Mouse (Mus musculus) liver, postnatal 0 days (tissue): ENCODE measurements around the gene Arpc3. TPM values are rescaled to one million over a fixed set of nuclear protein-coding genes. Genes with fewer than 3 reads are reported as not detected.

Experiments used
- ATAC-seq: fragments of 200-750 bp; cut with Nextera tagmentation; 2 replicates; pipeline ENCODE4 v1.8.0; 2017; ENCODE audit warnings: mild to moderate bottlenecking, moderate library complexity
- DNase-seq: peaks from one replicate; pipeline ENCODE4 v3.0.0-alpha.2; 2016
- H3K27ac ChIP-seq: fragments of 300-500 bp; sonication (generic); 2 replicates; pipeline ENCODE4 v1.5.1; 2014; ENCODE audit warnings: antibody characterized with exemption, moderate library complexity, mild to moderate bottlenecking, low read depth
- H3K27me3 ChIP-seq: fragments of 300-500 bp; sonication (generic); 2 replicates; pipeline ENCODE4 v1.6.1; 2014; ENCODE audit warnings: low read length, control low read depth, mixed read lengths; ENCODE audit not compliant: insufficient read depth
- H3K36me3 ChIP-seq: fragments of 300-500 bp; sonication (generic); replicated peaks from 2 replicates; pipeline ENCODE4 v1.6.1; 2014; ENCODE audit warnings: mild to moderate bottlenecking, control low read depth, low read length, moderate library complexity, mixed read lengths; ENCODE audit not compliant: insufficient read depth
- H3K4me1 ChIP-seq: fragments of 300-500 bp; sonication (generic); 2 replicates; pipeline ENCODE4 v1.6.1; 2014; ENCODE audit warnings: antibody characterized with exemption, mild to moderate bottlenecking, control low read depth; ENCODE audit not compliant: insufficient read depth
- H3K4me2 ChIP-seq: fragments of 300-500 bp; sonication (generic); 2 replicates; pipeline ENCODE4 v1.6.1; 2014; ENCODE audit warnings: low read depth, mild to moderate bottlenecking, low read length, moderate library complexity, mixed read lengths
- H3K4me3 ChIP-seq: fragments of 300-500 bp; sonication (generic); 2 replicates; pipeline ENCODE4 v1.5.1; 2014; ENCODE audit warnings: low read depth, low read length
- H3K9ac ChIP-seq: fragments of 300-500 bp; sonication (generic); replicated peaks from 2 replicates; pipeline ENCODE4 v1.6.1; 2014; ENCODE audit warnings: mild to moderate bottlenecking, moderate library complexity
- H3K9me3 ChIP-seq: fragments of 300-500 bp; sonication (generic); 2 replicates; pipeline ENCODE4 v1.6.1; 2016; ENCODE audit warnings: mild to moderate bottlenecking, control low read depth, low read length, mixed read lengths
- CTCF ChIP-seq: sonication (generic); IDR thresholded peaks from 2 replicates; pipeline ENCODE4 v1.5.1; 2016; ENCODE audit warnings: antibody characterized with exemption, low read depth
- EP300 ChIP-seq: IDR thresholded peaks from 2 replicates; pipeline ENCODE4 v1.6.1; 2016; ENCODE audit warnings: antibody characterized with exemption, low read depth, mild to moderate bottlenecking
- WGBS: fragments of 180-500 bp; shearing (Covaris S2); extraction: QIAGEN DNeasy Blood & Tissue Kit; methylation state at CpG from one replicate; pipeline ENCODE4 v1.1.7; 2014; ENCODE audit not compliant: insufficient replicate concordance; 5-methylcytosine and 5-hydroxymethylcytosine counted together
- polyA plus RNA-seq: library from polyadenylated mRNA; unstranded; fragments of >200 nt; fragmentation: Nextera tagmentation; extraction: Ambion mirVana; gene quantifications from 2 replicates; pipeline ENCODE4 v1.2.1, GENCODE M21; 2015

Arpc3 gene
- polyA plus RNA-seq, 1 experiment from 2014 or later: 79.7 TPM

DNA sequence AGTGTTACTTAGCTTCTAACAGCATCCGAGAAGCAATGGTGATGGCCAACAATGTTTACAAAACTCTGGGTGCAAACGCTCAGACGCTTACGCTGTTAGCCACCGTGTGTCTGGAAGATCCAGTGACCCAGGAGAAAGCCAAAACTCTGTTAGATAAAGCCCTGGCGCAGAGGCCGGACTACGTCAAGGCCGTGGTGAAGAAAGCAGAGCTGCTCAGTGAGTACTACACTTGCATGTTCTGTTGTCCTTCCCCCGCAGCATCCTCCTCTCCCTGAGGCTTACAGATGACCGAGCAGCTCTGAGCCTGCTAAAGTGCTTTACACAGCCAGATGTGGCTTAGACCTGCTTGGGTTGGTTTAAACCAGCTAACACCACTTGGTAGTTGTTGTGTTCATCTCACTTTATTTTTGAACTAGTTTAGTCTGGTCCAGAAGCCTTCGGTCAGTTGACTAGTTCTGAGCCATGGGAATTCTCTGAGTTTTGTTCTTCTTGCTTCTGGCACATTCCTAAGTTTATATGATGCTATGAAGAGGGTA is 48.5 kb downstream of the Arpc3 start:
- no peak overlapping the region for H3K27ac ChIP-seq

DNA sequence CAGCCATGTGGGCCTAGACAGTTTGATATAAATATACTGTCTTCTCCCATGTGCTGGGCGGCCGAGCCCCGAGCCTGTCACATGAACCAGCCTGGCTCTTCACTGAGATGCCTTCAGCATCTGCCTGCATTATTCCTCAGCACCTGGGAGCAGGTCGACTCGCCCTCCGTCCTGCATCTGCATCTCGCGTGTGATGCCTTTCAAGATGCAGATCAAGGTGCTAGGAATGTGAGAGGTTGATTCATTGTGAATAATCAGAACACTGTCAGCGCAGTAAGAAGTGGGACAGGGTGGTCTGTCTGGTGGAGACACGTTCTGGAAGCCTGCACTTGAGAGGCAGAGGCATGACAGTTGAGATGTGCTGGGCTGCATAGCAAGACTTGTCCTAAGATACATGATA is 52.8 kb downstream of the Arpc3 start:
- WGBS: 95% methylated on average over 10 of the region's 10 CpGs
- peaks cover 61% of the 10 kb centered on the region for H3K36me3 ChIP-seq

More for the DNA sequence above, 48.5 kb downstream of the Arpc3 start:
- WGBS: 85% methylated on average over 12 of the region's 12 CpGs
- DNase-seq: no peak
- Histone ChIP-seq H3K36me3 (peaks cover 92% of the 10 kb centered on the region), H3K9ac (no peak overlapping the region), H3K4me1 (no peaks in the 10 kb centered on the region), H3K9me3 (no peaks in the 10 kb centered on the region), H3K4me3 (no peak overlapping the region), H3K4me2 (no peak overlapping the region), H3K27me3 (no peaks in the 10 kb centered on the region)
- ATAC-seq: no peak
- no peak for TF ChIP-seq EP300

DNA sequence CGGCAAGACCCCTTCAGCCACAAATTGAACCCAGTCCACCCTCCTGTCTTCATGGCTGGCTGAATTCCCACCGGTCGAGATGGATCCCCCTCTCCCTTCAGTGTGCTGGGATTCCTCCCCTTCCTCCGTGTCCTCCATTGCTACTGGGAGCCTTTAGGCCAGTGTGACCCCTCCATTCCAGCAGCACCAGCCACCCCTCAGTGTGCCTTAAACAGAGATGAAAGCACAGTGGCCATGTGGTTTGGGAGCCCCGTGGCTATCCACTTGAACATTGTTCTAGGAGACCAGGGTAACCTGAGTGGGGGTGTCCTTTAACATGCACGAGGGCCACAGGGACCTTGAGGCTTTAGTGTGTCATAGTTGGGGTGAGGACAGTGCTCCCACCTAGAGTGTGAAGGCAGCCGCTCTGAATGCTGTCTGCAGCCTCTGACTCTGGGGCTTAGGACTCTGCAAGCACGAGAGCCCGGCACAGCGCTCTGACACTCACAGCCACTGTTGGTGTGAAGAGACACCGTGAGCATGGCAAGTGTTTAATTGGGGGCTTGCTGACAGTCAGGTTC is 53.5 kb downstream of the Arpc3 start:
- Histone ChIP-seq H3K36me3 (peaks cover 54% of the 10 kb centered on the region), H3K4me2 (no peak overlapping the region), H3K27ac (no peak overlapping the region), H3K4me1 (no peaks in the 10 kb centered on the region), H3K9me3 (no peaks in the 10 kb centered on the region), H3K9ac (no peak overlapping the region), H3K4me3 (no peak overlapping the region), H3K27me3 (no peaks in the 10 kb centered on the region)
- ATAC-seq (no peak), DNase-seq (no peak)
- 85% methylated on average over 11 of the region's 11 CpGs for WGBS
- TF ChIP-seq EP300 (no peak), CTCF (no peak)

More for the DNA sequence above, 52.8 kb downstream of the Arpc3 start:
- Histone ChIP-seq H3K4me3 (no peak overlapping the region), H3K4me2 (no peak overlapping the region), H3K27ac (no peak overlapping the region), H3K27me3 (no peaks in the 10 kb centered on the region), H3K9me3 (no peaks in the 10 kb centered on the region), H3K4me1 (no peaks in the 10 kb centered on the region), H3K9ac (no peak overlapping the region)
- TF ChIP-seq CTCF (no peak), EP300 (no peak)
- ATAC-seq (no peak), DNase-seq (no peak)

DNA sequence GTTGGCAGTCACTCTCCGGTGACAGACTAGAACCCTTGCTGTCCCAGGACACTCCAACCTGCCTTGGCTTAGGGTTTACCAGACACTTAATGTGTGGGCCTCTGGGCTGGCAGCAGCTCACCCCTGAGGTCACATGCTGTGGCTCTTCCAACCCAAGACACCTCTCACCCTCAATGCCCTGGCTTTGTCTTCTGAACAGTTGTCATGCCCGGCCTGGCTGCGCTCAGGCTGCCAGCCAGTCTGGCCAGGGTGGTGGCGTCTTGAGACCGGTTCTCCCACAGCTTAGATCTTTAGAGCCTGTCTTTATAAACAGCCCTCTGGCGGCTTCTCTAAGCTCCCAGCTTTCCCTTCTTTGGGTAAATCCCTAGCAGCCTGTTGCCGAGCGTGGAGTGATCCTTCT is 56.2 kb downstream of the Arpc3 start:
- Histone ChIP-seq H3K36me3 (peaks cover 37% of the 10 kb centered on the region), H3K9me3 (no peaks in the 10 kb centered on the region), H3K9ac (no peak overlapping the region), H3K4me1 (no peaks in the 10 kb centered on the region), H3K27me3 (no peaks in the 10 kb centered on the region), H3K27ac (no peak overlapping the region), H3K4me3 (no peak overlapping the region), H3K4me2 (no peak overlapping the region)
- 90% methylated on average over 8 of the region's 8 CpGs for WGBS
- ATAC-seq (no peak), DNase-seq (no peak)
- TF ChIP-seq CTCF (no peak), EP300 (no peak)

DNA sequence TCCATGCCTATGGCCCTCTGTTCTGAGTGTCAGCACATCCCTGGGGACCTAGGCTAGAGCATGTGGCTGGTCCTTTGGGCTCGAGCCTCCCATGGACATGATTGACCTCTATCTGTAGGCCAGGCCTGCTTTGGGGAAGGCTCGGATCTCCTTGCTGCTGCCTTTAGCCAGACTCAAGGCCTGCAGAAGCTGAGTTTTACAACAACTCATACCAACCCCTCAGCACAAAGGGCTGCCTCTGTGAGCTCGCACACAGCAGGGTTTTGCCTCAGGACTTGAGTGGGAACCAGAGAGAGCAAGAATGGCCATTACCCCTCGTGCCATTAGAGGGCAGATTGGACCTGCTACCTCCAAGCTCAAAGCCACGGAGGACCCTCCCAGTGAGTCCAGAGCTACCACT is 57.2 kb downstream of the Arpc3 start:
- DNase-seq (no peak), ATAC-seq (no peak)
- no peaks in the 10 kb centered on the region for H3K4me1 ChIP-seq
- H3K27ac ChIP-seq: no peak overlapping the region
- peaks cover 36% of the 10 kb centered on the region for H3K36me3 ChIP-seq
- 78% methylated on average over 5 of the region's 5 CpGs for WGBS
- no peaks in the 10 kb centered on the region for H3K27me3 ChIP-seq
- H3K4me2 ChIP-seq: no peak overlapping the region
- TF ChIP-seq EP300: no peak
- no peak for TF ChIP-seq CTCF
- H3K9ac ChIP-seq: no peak overlapping the region
- no peaks in the 10 kb centered on the region for H3K9me3 ChIP-seq
- no peak overlapping the region for H3K4me3 ChIP-seq

DNA sequence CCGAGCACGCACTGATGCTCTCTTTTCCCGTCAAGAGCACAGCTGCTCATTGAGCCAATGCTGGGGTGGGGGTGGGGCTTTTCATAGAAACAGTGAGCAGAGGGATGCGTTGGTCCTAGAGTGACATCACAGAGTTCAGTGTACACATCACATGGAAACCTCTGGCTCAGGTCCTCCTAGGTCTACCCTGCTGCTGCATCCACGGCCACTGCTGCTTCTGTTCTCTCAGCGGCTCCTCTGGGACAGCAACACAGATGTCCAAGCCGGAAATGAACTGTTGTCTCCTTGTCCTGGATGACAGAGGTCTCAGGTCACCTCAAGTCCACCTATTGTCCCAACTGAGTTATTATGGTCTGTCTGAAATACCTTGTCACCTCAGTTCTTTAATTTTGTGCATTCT is 58.3 kb downstream of the Arpc3 start:
- no peak for TF ChIP-seq CTCF
- no peak for TF ChIP-seq EP300
- H3K9ac ChIP-seq: no peak overlapping the region
- DNase-seq: no peak
- H3K9me3 ChIP-seq: no peaks in the 10 kb centered on the region
- H3K36me3 ChIP-seq: peaks cover 32% of the 10 kb centered on the region
- H3K27ac ChIP-seq: no peak overlapping the region
- 79% methylated on average over 7 of the region's 7 CpGs for WGBS
- no peak overlapping the region for H3K4me3 ChIP-seq
- no peak for ATAC-seq
- no peaks in the 10 kb centered on the region for H3K4me1 ChIP-seq
- no peaks in the 10 kb centered on the region for H3K27me3 ChIP-seq
- no peak overlapping the region for H3K4me2 ChIP-seq
